Comparison of ENCODE assay signal across 8 mouse cellular contexts in genomic region chr3:52007602-52008252, GRCm38 (mm10).
DNase-seq lines count a peak whose midpoint lies in the region; ATAC-seq and TF ChIP-seq lines count a peak whose summit lies in the region.

No protein-coding gene starts in this region.

- no peaks in the 10 kb centered on the region for H3K36me3 ChIP-seq in small intestine, adult 2 months (ENCODE audit: control insufficient read depth, insufficient read depth, low read length)

- no peak for TF ChIP-seq POLR2A in small intestine, adult 2 months (IDR thresholded peaks at IDR 0.05; ENCODE audit: low read depth, low read length)

- TF ChIP-seq CTCF in small intestine, adult 2 months (IDR thresholded peaks at IDR 0.05; ENCODE audit: extremely low read depth, insufficient read length, insufficient replicate concordance, low read depth, low read length): no peak

- peak; percentile 40 for DNase-seq in WW6 (ENCODE audit: low read depth, low spot score)
- DNase-seq in cerebellum, adult 9-10 months: peak; percentile 88
- peak; percentile 81 to 83 for DNase-seq in frontal cortex, postnatal 10 days (ENCODE audit: low spot score in 2 of 2)
- peak; percentile 79 for DNase-seq in induced T-regulatory cell, adult 2 months (ENCODE audit: low read depth)
- peak; percentile 80 to 83 for DNase-seq in left cerebral cortex, postnatal 10 days (ENCODE audit: extremely low spot score in 1 of 2, low spot score in 2 of 2)

- H3K27ac ChIP-seq in small intestine, adult 2 months (ENCODE audit: insufficient read depth, low read depth, low read length): no peak overlapping the region

- no peaks in the 10 kb centered on the region for H3K27me3 ChIP-seq in small intestine, adult 2 months (ENCODE audit: control insufficient read depth, insufficient read depth, low read length)

- H3K4me1 ChIP-seq in small intestine, adult 2 months (ENCODE audit: control insufficient read depth, insufficient read depth, insufficient read length, low read length): peaks cover 3% of the 10 kb centered on the region; the same call in 1 of the 2 replicates

- WGBS in small intestine, adult 2 months: 4% methylated on average over 21 of the region's 21 CpGs

- ATAC-seq in megakaryocyte-erythroid progenitor cell, adult 5-6 weeks (replicated peaks; ENCODE audit: low FRiP score, low TSS enrichment, poor library complexity, severe bottlenecking): peak; percentile 82
- ATAC-seq in erythroid progenitor cell, adult 5-6 weeks (replicated peaks; ENCODE audit: low FRiP score, poor library complexity, severe bottlenecking): no peak

- intact Hi-C loops in left cerebral cortex, postnatal 10 days (cut with DNase I): loop anchor here (5.0 to 10.0 kb wide), 3 partner anchors 93 to 305 kb away; no protein-coding TSS in a partner anchor

- H3K4me3 ChIP-seq in small intestine, adult 2 months (ENCODE audit: low read depth, low read length): peak overlapping the region; percentile 65
